In genomic region chr7:49494654-49495053, GRCm38 (mm10) we compare ENCODE assay signal across 20 mouse cellular contexts.
DNase-seq lines count a peak whose midpoint lies in the region; ATAC-seq lines count a peak whose summit lies in the region.
"Had no signal": no experiment of that assay in that cellular context is flagged by ENCODE, and none has a peak within 500 bp of the region (broad histone marks: within the 10 kb centered on the region; RNA-seq: fewer than 3 reads in every experiment).

No protein-coding gene starts in this region.

- H3K4me3 ChIP-seq in heart, embryonic 10.5 days: no peak overlapping the region
- H3K4me3 ChIP-seq: heart, embryonic 12.5 days; neural tube, embryonic 15.5 days had no signal

- H3K4me1 ChIP-seq in heart, embryonic 10.5 days: peaks cover 37% of the 10 kb centered on the region

- intact Hi-C loops in left cerebral cortex, postnatal 25 days (cut with DNase I): loop anchor here (2.0 kb wide), 1 partner anchor 74 kb away; no protein-coding TSS in a partner anchor

- H3K27me3 ChIP-seq in heart, embryonic 10.5 days (ENCODE audit: insufficient read depth, poor library complexity, severe bottlenecking): no peaks in the 10 kb centered on the region
- H3K27me3 ChIP-seq: heart, embryonic 12.5 days; neural tube, embryonic 15.5 days had no signal

- H3K9me3 ChIP-seq in heart, embryonic 10.5 days: no peaks in the 10 kb centered on the region
- H3K9me3 ChIP-seq: neural tube, embryonic 15.5 days had no signal

- no peak for ATAC-seq in erythroblast, adult 5-6 weeks (replicated peaks; ENCODE audit: low FRiP score, poor library complexity, severe bottlenecking)
- ATAC-seq: hindbrain, embryonic 16.5 days; liver, postnatal 0 days had no signal

- H3K36me3 ChIP-seq in heart, embryonic 10.5 days: peaks cover 24% of the 10 kb centered on the region
- H3K36me3 ChIP-seq: G1E had no signal

- WGBS in heart, embryonic 10.5 days: 71% methylated on average over 6 of the region's 6 CpGs

- peak overlapping the region; percentile 8; the same call in 1 of the 2 replicates for H3K27ac ChIP-seq in heart, embryonic 10.5 days
- H3K27ac ChIP-seq: neural tube, embryonic 15.5 days had no signal

- DNase-seq in heart, embryonic 10.5 days (ENCODE audit: low spot score): no peak
- no peak for DNase-seq in heart, adult 18-20 months
- peak; percentile 85 for DNase-seq in right cerebral cortex, adult 18-20 months
- no peak for DNase-seq in right cerebral cortex, postnatal 4 days
- DNase-seq in left cerebral cortex, postnatal 25 days (ENCODE audit: low spot score in 2 of 2): peak; percentile 72 to 92
- no peak for DNase-seq in B cell, adult 2 months
- DNase-seq in natural killer cell, adult 2 months (ENCODE audit: low spot score in 2 of 2): no peak
- DNase-seq: adrenal gland, adult 8-10 months; cerebellum, adult 9-11 months; embryo, embryonic 11 days; gastrocnemius, postnatal 14 days; heart, postnatal 36 days; kidney, adult 9 months; liver, postnatal 0 days; retina, postnatal 1 day had no signal

Comparison
In these comparisons a context has a peak if more than half of its experiments do, and no peak if none do; other contexts are left out.
1. DNase-seq: peak in right cerebral cortex, adult 18-20 months (single experiment) and left cerebral cortex, postnatal 25 days (2 of 2); none in heart, embryonic 10.5 days (single experiment), heart, adult 18-20 months (0 of 2), right cerebral cortex, postnatal 4 days (single experiment), B cell, adult 2 months (0 of 2) and natural killer cell, adult 2 months (0 of 2).